Mouse (Mus musculus) ES-Bruce4 (cell line): ENCODE data around the gene Olfr1335. TPM values are rescaled to one million over a fixed set of nuclear protein-coding genes. Genes with fewer than 3 reads are reported as not detected.
"Not testable (repeated sequence)": the region's sequence is repeated elsewhere in the genome, so short reads cannot be mapped to it uniquely, and the experiment has no call there.

Experiments used
- H3K27ac ChIP-seq: 2 replicates; pipeline ENCODE4 v1.5.1; 2012; ENCODE audit warnings: low read length, inconsistent platforms; ENCODE audit not compliant: insufficient read depth
- H3K27me3 ChIP-seq: 2 replicates; pipeline ENCODE4 v1.6.1; 2012; ENCODE audit warnings: mild to moderate bottlenecking, low read length, inconsistent platforms; ENCODE audit not compliant: control insufficient read depth, poor library complexity, insufficient read depth, severe bottlenecking
- H3K36me3 ChIP-seq: 2 replicates; pipeline ENCODE4 v1.6.1; 2012; ENCODE audit warnings: inconsistent platforms, mild to moderate bottlenecking, low read length, moderate library complexity; ENCODE audit not compliant: control insufficient read depth, poor library complexity, insufficient read depth, severe bottlenecking
- H3K4me1 ChIP-seq: one replicate; pipeline ENCODE4 v1.8.1; 2011; ENCODE audit warnings: low read length; ENCODE audit not compliant: control insufficient read depth, insufficient read depth
- H3K4me3 ChIP-seq: 2 replicates; pipeline ENCODE4 v1.5.1; 2011; ENCODE audit warnings: low read depth, mild to moderate bottlenecking, low read length
- H3K9ac ChIP-seq: 2 replicates; pipeline ENCODE4 v1.6.1; 2012; ENCODE audit warnings: low read depth, mild to moderate bottlenecking, inconsistent platforms; ENCODE audit not compliant: poor library complexity, severe bottlenecking
- H3K9me3 ChIP-seq: replicated peaks from 2 replicates; pipeline ENCODE4 v1.6.1; 2012; ENCODE audit warnings: mild to moderate bottlenecking, low read length, inconsistent platforms; ENCODE audit not compliant: control insufficient read depth, poor library complexity, insufficient read depth, severe bottlenecking
- CTCF ChIP-seq: IDR thresholded peaks from one replicate; pipeline ENCODE4 v1.8.1; 2011; ENCODE audit warnings: low read depth, low read length
- EP300 ChIP-seq: IDR thresholded peaks from 2 replicates; pipeline ENCODE4 v1.6.1; 2011; ENCODE audit warnings: low read depth, low read length; ENCODE audit not compliant: insufficient read depth
- POLR2A ChIP-seq: IDR thresholded peaks from one replicate; pipeline ENCODE4 v1.8.1; 2011; ENCODE audit warnings: low read length; ENCODE audit not compliant: insufficient read depth
- polyA plus RNA-seq: library from polyadenylated mRNA; stranded (reverse); fragments of >200 nt; gene quantifications from 2 replicates; pipeline ENCODE4 v1.2.4, GENCODE M21; 2011; ENCODE audit warnings: low read depth; ENCODE audit not compliant: missing spikeins, insufficient read depth, insufficient read length

Olfr1335 gene
- polyA plus RNA-seq, result not detected in 2 replicates

- TF ChIP-seq POLR2A (no peak), EP300 (no peak), CTCF (no peak)
- no peaks in the 10 kb centered on the region for H3K27me3 ChIP-seq
- H3K36me3 ChIP-seq, result no peaks in the 10 kb centered on the region
- no peaks in the 10 kb centered on the region for H3K9me3 ChIP-seq
- no peak within 1 kb of the TSS for H3K4me3 ChIP-seq
- no peaks in the 10 kb centered on the region for H3K4me1 ChIP-seq
- H3K9ac ChIP-seq, result no peak within 1 kb of the TSS
- no peak within 1 kb of the TSS for H3K27ac ChIP-seq
Measured at GRCm38 (mm10) chr4:118809844-118810243, at the start of gene Olfr1335. Gene Olfr1335, minus strand, starts transcription at chr4:118809944.

GRCm38 (mm10) chr4:118836179-118836578, 26.4 kb upstream of the Olfr1335 start, which contains the start of gene Olfr1333:
Gene Olfr1333, minus strand, starts transcription at chr4:118836279.
- no peaks in the 10 kb centered on the region for H3K4me1 ChIP-seq
- no peak within 1 kb of the TSS for H3K4me3 ChIP-seq
- H3K27me3 ChIP-seq, result no peaks in the 10 kb centered on the region
- no peaks in the 10 kb centered on the region for H3K9me3 ChIP-seq
- H3K9ac ChIP-seq, result no peak within 1 kb of the TSS
- H3K36me3 ChIP-seq, result no peaks in the 10 kb centered on the region
- TF ChIP-seq POLR2A (no peak), EP300 (no peak), CTCF (no peak)
- no peak within 1 kb of the TSS for H3K27ac ChIP-seq

- TF ChIP-seq POLR2A (no peak), EP300 (no peak)
- H3K4me3 ChIP-seq, result no peak overlapping the region
- no peaks in the 10 kb centered on the region for H3K4me1 ChIP-seq
- no peak overlapping the region for H3K27ac ChIP-seq
- H3K36me3 ChIP-seq, result no peaks in the 10 kb centered on the region
- H3K27me3 ChIP-seq, result no peaks in the 10 kb centered on the region
- H3K9me3 ChIP-seq, result no peaks in the 10 kb centered on the region; the same call in 1 of the 2 replicates
- no peak overlapping the region for H3K9ac ChIP-seq
Measured at GRCm38 (mm10) chr4:118818921-118819320, 9.2 kb upstream of the Olfr1335 start.

- H3K4me1 ChIP-seq, H3K9ac ChIP-seq, H3K4me3 ChIP-seq, H3K36me3 ChIP-seq, H3K27me3 ChIP-seq, H3K9me3 ChIP-seq, H3K27ac ChIP-seq: not testable (repeated sequence)
Measured at GRCm38 (mm10) chr4:118792796-118793195, 16.9 kb downstream of the Olfr1335 start.

GRCm38 (mm10) chr4:118782486-118782885, 27.3 kb downstream of the Olfr1335 start, which contains the start of gene Olfr1337:
Gene Olfr1337, minus strand, starts transcription at chr4:118782586.
- H3K4me3 ChIP-seq, result no peak within 1 kb of the TSS
- no peaks in the 10 kb centered on the region for H3K27me3 ChIP-seq
- no peak for TF ChIP-seq POLR2A
- TF ChIP-seq CTCF, result no peak
- TF ChIP-seq EP300, result no peak
- H3K27ac ChIP-seq, result no peak within 1 kb of the TSS
- H3K9ac ChIP-seq, result no peak within 1 kb of the TSS
- no peaks in the 10 kb centered on the region for H3K36me3 ChIP-seq
- H3K4me1 ChIP-seq, result no peaks in the 10 kb centered on the region
- H3K9me3 ChIP-seq, result no peaks in the 10 kb centered on the region

Other genes with a start within 250 kb of the Olfr1335 start
- gene Cfap57, start 189.2 kb downstream of the Olfr1335 start, polyA plus RNA-seq, result not detected in 2 replicates
- gene Ebna1bp2, start 189.1 kb downstream of the Olfr1335 start, polyA plus RNA-seq, result 126 and 137 TPM in 2 replicates
- gene Olfr62, start 151.0 kb downstream of the Olfr1335 start, polyA plus RNA-seq, result not detected in 2 replicates
- gene Olfr1342, start 117.2 kb downstream of the Olfr1335 start, polyA plus RNA-seq, result 0.27 and 0.40 TPM in 2 replicates
- not detected in 2 replicates for gene Olfr1341, start 106.4 kb downstream of the Olfr1335 start, polyA plus RNA-seq
- not detected in 2 replicates for gene Olfr1340, start 89.8 kb downstream of the Olfr1335 start, polyA plus RNA-seq
- gene Olfr1339, start 77.8 kb downstream of the Olfr1335 start, polyA plus RNA-seq, result not detected in 2 replicates
- gene Olfr1338, start 51.2 kb downstream of the Olfr1335 start, polyA plus RNA-seq, result not detected in 2 replicates
- not detected in 2 replicates for gene Olfr1337, start 27.4 kb downstream of the Olfr1335 start, polyA plus RNA-seq
- not detected in 2 replicates for gene Olfr1333, start 26.3 kb upstream of the Olfr1335 start, polyA plus RNA-seq
- gene Olfr1331, start 54.7 kb upstream of the Olfr1335 start, polyA plus RNA-seq, result not detected in 2 replicates
- 0.24 TPM in 1 of 2 replicates, not detected in the other for gene Olfr1330, start 78.7 kb upstream of the Olfr1335 start, polyA plus RNA-seq
- not detected in 2 replicates for gene Olfr1329, start 107.5 kb upstream of the Olfr1335 start, polyA plus RNA-seq
- gene Olfr1328, start 128.7 kb upstream of the Olfr1335 start, polyA plus RNA-seq, result not detected in 2 replicates
- not detected in 2 replicates for gene Lao1, start 151.6 kb upstream of the Olfr1335 start, polyA plus RNA-seq